8 mouse cellular contexts compared by ENCODE assay signal in genomic region chr13:44503257-44503950, GRCm38 (mm10).
DNase-seq lines count a peak whose midpoint lies in the region; ATAC-seq and TF ChIP-seq lines count a peak whose summit lies in the region.

No protein-coding gene starts in this region.

- H3K9me3 ChIP-seq in heart, embryonic 10.5 days = no peaks in the 10 kb centered on the region
- no peaks in the 10 kb centered on the region for H3K9me3 ChIP-seq in megakaryocyte, embryonic 14.5 days
- no peaks in the 10 kb centered on the region for H3K9me3 ChIP-seq in stomach, postnatal 0 days (ENCODE audit: control insufficient read depth, low read length)

- no peak for TF ChIP-seq CTCF in stomach, postnatal 0 days (IDR thresholded peaks at IDR 0.05; ENCODE audit: low read depth)

- H3K9ac ChIP-seq in stomach, postnatal 0 days (ENCODE audit: low read length) = no peak overlapping the region

- H3K4me3 ChIP-seq in heart, embryonic 10.5 days = no peak overlapping the region
- H3K4me3 ChIP-seq in megakaryocyte, embryonic 14.5 days (replicated peaks) = peak overlapping the region; percentile 79
- H3K4me3 ChIP-seq in stomach, postnatal 0 days (ENCODE audit: low read depth, low read length) = no peak overlapping the region

- no peak for DNase-seq in heart, embryonic 10.5 days (ENCODE audit: low spot score)
- DNase-seq in heart, postnatal 25 days (ENCODE audit: low spot score) = no peak
- DNase-seq in kidney, postnatal 4 days = peak; percentile 52 to 71
- no peak for DNase-seq in stomach, postnatal 0 days (ENCODE audit: low spot score)
- no peak for DNase-seq in neural tube, embryonic 10.5 days (ENCODE audit: extremely low spot score, low spot score)

- WGBS in heart, embryonic 10.5 days = 81% methylated on average over 15 of the region's 15 CpGs
- 60% methylated on average over 15 of the region's 15 CpGs for WGBS in stomach, postnatal 0 days

- H3K27ac ChIP-seq in heart, embryonic 10.5 days = peak overlapping the region; percentile 84; the same call in 1 of the 2 replicates
- H3K27ac ChIP-seq in stomach, postnatal 0 days (replicated peaks) = 0 out of 2 replicates have a peak overlapping the region, but pooled peaks have one; percentile 40

- H3K36me3 ChIP-seq in heart, embryonic 10.5 days = no peaks in the 10 kb centered on the region
- H3K36me3 ChIP-seq in megakaryocyte, embryonic 14.5 days (replicated peaks; ENCODE audit: low read length) = no peaks in the 10 kb centered on the region
- H3K36me3 ChIP-seq in stomach, postnatal 0 days (ENCODE audit: control insufficient read depth, insufficient read depth, low read length) = no peaks in the 10 kb centered on the region

- H3K4me2 ChIP-seq in stomach, postnatal 0 days (replicated peaks; ENCODE audit: low read depth) = no peak overlapping the region

- peaks cover 19% of the 10 kb centered on the region for H3K4me1 ChIP-seq in heart, embryonic 10.5 days
- H3K4me1 ChIP-seq in megakaryocyte, embryonic 14.5 days = peaks cover 97% of the 10 kb centered on the region
- no peaks in the 10 kb centered on the region for H3K4me1 ChIP-seq in stomach, postnatal 0 days (replicated peaks; ENCODE audit: control insufficient read depth, insufficient read depth)

- ATAC-seq in megakaryocyte, adult 5-6 weeks (ENCODE audit: poor library complexity, severe bottlenecking) = no peak
- peak; percentile 47; the same call in 1 of the 2 replicates for ATAC-seq in stomach, postnatal 0 days (ENCODE audit: low FRiP score, low TSS enrichment)
- no peak for ATAC-seq in erythroid progenitor cell, adult 5-6 weeks (replicated peaks; ENCODE audit: low FRiP score, poor library complexity, severe bottlenecking)

- H3K27me3 ChIP-seq in heart, embryonic 10.5 days (ENCODE audit: insufficient read depth, poor library complexity, severe bottlenecking) = no peaks in the 10 kb centered on the region
- H3K27me3 ChIP-seq in megakaryocyte, embryonic 14.5 days (replicated peaks) = no peaks in the 10 kb centered on the region
- no peaks in the 10 kb centered on the region for H3K27me3 ChIP-seq in stomach, postnatal 0 days (ENCODE audit: control insufficient read depth, insufficient read depth, low read length)

- no peak for TF ChIP-seq EP300 in stomach, postnatal 0 days (optimal IDR thresholded peaks at IDR 0.05)

- intact Hi-C loops in heart, postnatal 25 days (cut with DNase I) = no loop called here

Comparison
In these comparisons a context has a peak if more than half of its experiments do, and no peak if none do; other contexts are left out.
1. DNase-seq: peak in kidney, postnatal 4 days (2 of 2); none in heart, embryonic 10.5 days (single experiment), heart, postnatal 25 days (single experiment), stomach, postnatal 0 days (single experiment) and neural tube, embryonic 10.5 days (single experiment).